Mouse (Mus musculus) ES-E14 (cell line): ENCODE results near the gene Nfatc2.

Experiments
- CHD2 ChIP-seq: IDR thresholded peaks from 2 replicates; pipeline ENCODE4 v1.6.1; 2014; ENCODE audit warnings: mild to moderate bottlenecking, low read depth, low read length, inconsistent platforms
- HCFC1 ChIP-seq: IDR thresholded peaks from 2 replicates; pipeline ENCODE4 v1.6.1; 2012; ENCODE audit warnings: low read length, inconsistent platforms, borderline replicate concordance; ENCODE audit not compliant: insufficient read depth
- MAFK ChIP-seq: IDR thresholded peaks from 2 replicates; pipeline ENCODE4 v1.6.1; 2014; ENCODE audit warnings: mild to moderate bottlenecking, low read depth, low read length, inconsistent platforms; ENCODE audit not compliant: insufficient read depth
- ZC3H11A ChIP-seq: IDR thresholded peaks from 2 replicates; pipeline ENCODE4 v1.6.1; 2012; ENCODE audit warnings: low read depth, mild to moderate bottlenecking, inconsistent platforms, low read length, borderline replicate concordance
- ZNF384 ChIP-seq: IDR thresholded peaks from 2 replicates; pipeline ENCODE4 v1.6.1; 2012; ENCODE audit warnings: low read depth, low read length, inconsistent platforms

GRCm38 (mm10) chr2:168434187-168434586 lies 167.3 kb downstream of the Nfatc2 start:
- TF ChIP-seq HCFC1 (no peak), ZC3H11A (no peak), CHD2 (no peak), ZNF384 (no peak), MAFK (no peak)
